Mouse (Mus musculus): ENCODE results near the gene Ramac.

Ramac gene

GRCm38 (mm10) chr7:81762180-81763109 lies at the start of gene Ramac:
TSS of gene Ramac (plus strand) at chr7:81762925.
- in situ Hi-C loops (cut with MboI): no loop called here

DNA sequence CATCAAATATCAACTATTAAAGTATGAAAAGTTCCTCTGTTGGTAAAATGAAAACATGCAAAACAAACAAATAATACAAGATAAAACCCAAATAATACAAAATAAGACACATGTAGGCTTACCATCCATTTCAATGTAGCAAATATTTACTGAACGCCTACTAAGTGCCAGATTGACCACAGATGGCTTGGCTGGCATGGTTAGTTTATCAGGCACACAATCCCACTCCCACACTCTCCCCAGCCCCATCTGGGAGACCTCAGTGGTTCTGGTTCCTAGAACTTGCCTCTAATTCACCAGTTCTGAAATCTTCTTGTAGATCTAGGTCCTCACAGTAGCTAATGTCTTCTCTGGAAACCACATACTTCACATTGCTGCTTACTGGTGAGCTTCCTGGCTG lies 44.1 kb upstream of the Ramac start:
- in situ Hi-C loops (cut with MboI): no loop called here

GRCm38 (mm10) chr7:81719216-81719661 lies 43.5 kb upstream of the Ramac start:
- in situ Hi-C loops (cut with MboI): no loop called here

DNA sequence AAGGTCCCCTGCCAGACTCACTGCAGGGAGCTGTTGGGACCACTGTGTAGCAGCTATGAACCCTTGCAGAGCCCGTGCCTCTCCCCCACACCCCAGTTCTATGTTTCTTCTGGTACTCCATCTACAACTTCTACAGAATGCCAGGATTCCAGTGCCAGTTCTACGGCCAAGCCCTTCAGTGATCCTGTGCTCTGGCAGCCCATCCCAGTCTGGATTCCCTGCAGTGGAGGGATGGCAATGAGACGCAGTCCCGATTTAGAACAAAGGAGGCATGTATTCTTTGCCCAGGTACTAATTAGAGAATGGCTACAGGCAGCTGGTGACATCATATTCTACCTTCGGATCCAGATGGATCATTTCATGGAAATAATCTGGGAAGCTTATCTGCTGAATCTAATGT lies 41.5 kb upstream of the Ramac start:
- in situ Hi-C loops (cut with MboI): no loop called here

GRCm38 (mm10) chr7:81723851-81724250 lies 38.9 kb upstream of the Ramac start:
- in situ Hi-C loops (cut with MboI): no loop called here

GRCm38 (mm10) chr7:81725986-81726727 lies 36.6 kb upstream of the Ramac start:
- in situ Hi-C loops (cut with MboI): no loop called here

GRCm38 (mm10) chr7:81726728-81727005 lies 36.1 kb upstream of the Ramac start:
- in situ Hi-C loops (cut with MboI): no loop called here

GRCm38 (mm10) chr7:81727716-81728115 lies 35.0 kb upstream of the Ramac start:
- in situ Hi-C loops (cut with MboI): no loop called here

- in situ Hi-C loops (cut with MboI): no loop called here
Measured at GRCm38 (mm10) chr7:81729787-81730186, 32.9 kb upstream of the Ramac start.

GRCm38 (mm10) chr7:81731181-81731651 lies 31.5 kb upstream of the Ramac start:
- in situ Hi-C loops (cut with MboI): no loop called here

- in situ Hi-C loops (cut with MboI): no loop called here
Measured at GRCm38 (mm10) chr7:81732183-81733089, 30.3 kb upstream of the Ramac start.

- in situ Hi-C loops (cut with MboI): no loop called here
Measured at GRCm38 (mm10) chr7:81735300-81736048, 27.3 kb upstream of the Ramac start.

- in situ Hi-C loops (cut with MboI): no loop called here
Measured at GRCm38 (mm10) chr7:81738720-81739385, 23.9 kb upstream of the Ramac start.

- in situ Hi-C loops (cut with MboI): no loop called here
Measured at GRCm38 (mm10) chr7:81740010-81740409, 22.7 kb upstream of the Ramac start.

DNA sequence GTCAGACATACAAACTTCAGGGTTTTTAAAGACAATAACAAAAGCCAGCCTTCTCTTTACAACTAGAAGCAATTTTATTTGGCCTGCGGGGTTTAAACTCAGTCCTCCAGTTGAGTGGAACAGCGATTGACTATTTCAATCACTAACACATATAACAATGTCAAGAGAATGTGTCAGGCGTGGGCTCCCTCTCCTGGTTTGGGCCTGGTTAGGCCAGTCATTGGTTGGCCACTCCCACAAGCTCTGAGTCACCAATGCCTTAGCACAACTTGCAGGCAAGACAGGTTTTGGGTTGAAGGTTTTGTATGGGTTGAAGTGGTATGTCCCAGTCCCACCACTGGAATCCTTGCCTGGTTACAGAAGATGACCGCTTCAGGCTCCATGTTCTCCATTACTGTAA lies 18.6 kb upstream of the Ramac start:
- in situ Hi-C loops (cut with MboI): no loop called here

DNA sequence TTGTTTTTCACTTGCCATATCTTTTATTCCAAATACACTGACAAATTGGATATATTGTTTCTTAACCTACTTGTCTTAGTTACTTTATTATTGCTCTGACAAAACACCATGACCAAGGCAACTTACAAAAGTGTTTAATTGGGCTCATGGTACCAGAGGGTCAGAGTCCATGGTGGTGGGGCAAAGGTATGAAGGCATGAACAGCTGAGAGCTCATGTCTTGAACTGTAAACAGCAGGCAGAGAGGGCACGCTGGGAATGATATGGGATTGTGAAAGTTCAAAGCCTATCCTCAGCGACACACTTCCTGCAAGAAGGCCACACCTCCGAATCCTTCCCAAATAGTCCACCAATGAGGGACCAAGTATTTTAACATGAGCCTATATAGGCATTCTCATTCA lies 14.8 kb upstream of the Ramac start:
- in situ Hi-C loops (cut with MboI): no loop called here

DNA sequence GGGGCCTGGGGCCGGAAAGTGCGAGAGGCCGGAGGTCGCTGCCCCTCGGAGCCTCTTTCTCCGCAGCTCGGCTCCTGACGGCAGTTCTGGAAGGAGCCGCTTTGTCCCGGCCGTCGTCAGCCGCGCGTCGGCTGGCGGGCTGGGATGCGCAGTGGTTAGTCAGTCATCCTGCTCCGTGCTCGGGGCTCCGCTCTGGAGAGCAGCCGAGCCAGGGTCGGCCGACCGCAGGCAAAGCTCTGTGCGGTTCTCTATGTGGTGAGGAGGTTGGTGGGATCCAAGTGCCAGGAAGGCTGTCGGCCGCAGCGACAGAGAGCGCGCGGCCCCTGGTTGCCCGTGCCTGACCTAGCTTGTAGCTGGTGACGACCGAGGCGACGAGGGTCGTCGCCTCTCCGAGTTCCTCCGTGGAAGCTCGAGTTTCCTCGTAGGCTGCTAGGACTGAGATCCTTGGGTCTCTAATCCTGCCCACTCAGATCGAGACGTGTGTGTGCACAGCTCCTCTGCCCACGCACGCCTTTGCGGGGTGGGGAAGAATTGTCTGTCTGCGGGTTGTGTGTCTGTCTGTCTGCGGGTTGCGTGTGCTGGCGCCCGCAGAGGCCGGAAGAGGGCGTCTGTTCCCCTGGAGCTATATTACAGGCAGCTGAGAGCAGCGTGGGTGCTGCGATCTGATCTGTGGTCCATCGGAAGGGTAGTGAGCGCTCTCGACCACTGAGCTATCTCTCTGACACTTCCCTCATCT lies 553 bp downstream of the Ramac start:
- in situ Hi-C loops (cut with MboI): no loop called here

DNA sequence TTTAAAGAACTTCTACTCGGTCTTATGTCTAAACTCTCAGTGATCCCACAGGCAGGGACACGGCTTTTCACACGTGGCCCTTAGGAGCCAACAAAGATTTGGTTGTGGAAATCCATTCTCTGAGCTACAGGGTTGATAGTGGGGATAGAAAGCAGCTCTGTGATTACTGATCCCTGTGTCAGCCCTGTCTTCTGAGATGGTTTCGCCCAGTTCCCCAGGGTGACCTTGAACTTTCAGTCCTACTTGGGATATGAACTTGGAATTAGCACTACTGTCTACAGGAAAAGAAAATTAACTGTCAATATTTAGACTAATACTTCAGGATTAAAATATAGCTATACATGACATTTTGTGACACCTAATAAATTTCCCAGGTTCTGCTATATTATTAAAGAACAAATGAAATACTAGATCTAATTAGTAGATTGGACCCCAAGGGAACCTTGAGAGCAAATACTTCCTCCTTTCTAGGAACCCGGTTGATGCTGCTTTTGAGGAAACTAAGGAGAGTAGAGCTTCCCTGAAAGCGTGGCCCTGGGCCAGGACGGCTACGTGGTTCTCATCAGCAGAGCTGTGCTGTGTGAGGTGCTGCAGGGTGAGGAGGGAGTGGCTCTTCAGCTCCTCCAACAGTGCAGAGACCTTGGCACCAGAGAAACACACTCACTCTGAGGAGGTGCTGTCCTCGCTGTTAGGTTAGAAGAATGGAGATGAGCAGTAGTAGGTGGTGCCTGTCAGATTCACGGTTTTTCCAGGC lies 10.2 kb downstream of the Ramac start:
- in situ Hi-C loops (cut with MboI): no loop called here

- in situ Hi-C loops (cut with MboI): loop anchor here (25.0 kb wide), 1 partner anchor 337 kb away; no protein-coding TSS in a partner anchor
Measured at GRCm38 (mm10) chr7:81775325-81775724, 12.6 kb downstream of the Ramac start.
